Mouse (Mus musculus) cerebellum, adult 2 months (tissue): ENCODE measurements around the gene Arhgap24.

Source experiments
- CTCF ChIP-seq: fragments of 200-500 bp; IDR thresholded peaks from 2 replicates; pipeline ENCODE4 v1.5.1; 2011; ENCODE audit warnings: low read depth, mild to moderate bottlenecking, control low read depth, low read length, moderate library complexity, borderline replicate concordance; ENCODE audit not compliant: insufficient read depth
- POLR2A ChIP-seq: fragments of 200-500 bp; IDR thresholded peaks from 2 replicates; pipeline ENCODE4 v1.6.1; 2011; ENCODE audit warnings: low read length, control low read depth, borderline replicate concordance; ENCODE audit not compliant: insufficient read depth

DNA sequence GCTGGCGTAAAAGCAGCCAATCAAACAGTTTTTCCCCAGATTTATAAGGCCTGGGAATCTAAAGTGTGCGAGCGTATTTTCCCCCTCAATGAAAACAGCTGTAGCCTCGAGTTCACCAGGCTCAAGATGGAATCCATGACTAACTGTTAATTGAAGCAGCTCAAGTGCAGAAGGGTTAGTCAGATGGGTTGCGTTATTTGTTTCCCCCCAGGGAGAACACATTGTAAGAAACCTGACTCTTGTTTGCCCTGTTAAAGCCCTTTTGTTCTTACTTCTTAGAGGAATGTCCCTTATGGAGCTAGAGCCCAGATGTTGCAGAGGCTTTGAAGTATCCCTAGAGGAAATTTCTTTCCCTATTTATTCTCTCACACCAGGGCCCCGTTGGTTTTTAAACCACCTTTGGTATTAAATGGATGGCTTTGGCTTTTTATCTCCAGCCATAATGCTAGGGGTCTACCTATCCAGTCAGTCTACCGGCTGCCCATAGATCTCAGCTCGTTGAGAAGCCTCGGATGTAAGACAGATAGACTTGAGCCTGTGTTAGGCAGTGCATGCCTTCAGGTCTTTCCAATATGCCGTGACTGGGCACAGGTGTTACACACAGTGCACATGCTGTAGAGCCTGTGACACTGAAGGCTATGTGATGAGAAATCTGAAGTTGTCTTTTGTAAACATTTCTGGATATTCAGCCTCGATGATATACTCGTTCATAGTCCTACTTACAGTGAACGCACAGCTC is 184.0 kb downstream of the Arhgap24 start:
- no peak for TF ChIP-seq POLR2A
- no peak for TF ChIP-seq CTCF
